Mouse (Mus musculus) liver (tissue): ENCODE results near the gene Neurog2.

Experiments
- DNase-seq: peaks from one replicate; pipeline ENCODE4 v3.0.0-alpha.2; 2020; ENCODE audit warnings: mixed read lengths

Neurog2 gene

GRCm38 (mm10) chr3:127633080-127634032 lies at the start of gene Neurog2:
Gene Neurog2, plus strand, starts transcription at chr3:127633135.
- no peak for DNase-seq

GRCm38 (mm10) chr3:127597136-127597535 lies 35.8 kb upstream of the Neurog2 start:
- DNase-seq, result no peak

- no peak for DNase-seq
Observed at GRCm38 (mm10) chr3:127608109-127608508, 24.8 kb upstream of the Neurog2 start.

DNA sequence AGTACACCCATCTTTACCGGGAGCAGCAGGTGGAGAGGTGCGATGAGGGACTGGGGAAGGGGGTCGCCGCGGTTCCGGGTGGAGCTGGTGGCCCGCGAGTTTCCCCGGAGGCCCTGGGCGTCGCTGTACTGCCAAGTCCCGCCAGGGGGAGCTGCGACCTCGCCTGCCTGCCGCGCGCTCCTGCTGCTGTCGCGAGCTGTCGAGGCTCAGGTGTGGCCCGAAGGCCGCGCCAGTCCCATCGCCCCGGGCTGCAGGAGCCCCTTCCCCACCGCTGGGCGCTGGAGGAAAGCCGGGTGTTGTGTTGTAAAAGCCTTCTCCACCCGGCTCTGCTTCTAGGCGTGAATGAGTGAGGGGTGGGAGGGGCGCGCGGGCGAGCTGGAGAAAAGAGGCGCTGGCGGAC lies 7.6 kb upstream of the Neurog2 start:
- peak; percentile 70 for DNase-seq

- DNase-seq, result peak; percentile 48
Observed at GRCm38 (mm10) chr3:127625701-127626399, 7.1 kb upstream of the Neurog2 start.

GRCm38 (mm10) chr3:127626524-127626923 lies 6.4 kb upstream of the Neurog2 start:
- no peak for DNase-seq

- no peak for DNase-seq
Observed at GRCm38 (mm10) chr3:127627151-127627955, 5.6 kb upstream of the Neurog2 start.

GRCm38 (mm10) chr3:127627956-127628310 lies 5.0 kb upstream of the Neurog2 start:
- no peak for DNase-seq

DNA sequence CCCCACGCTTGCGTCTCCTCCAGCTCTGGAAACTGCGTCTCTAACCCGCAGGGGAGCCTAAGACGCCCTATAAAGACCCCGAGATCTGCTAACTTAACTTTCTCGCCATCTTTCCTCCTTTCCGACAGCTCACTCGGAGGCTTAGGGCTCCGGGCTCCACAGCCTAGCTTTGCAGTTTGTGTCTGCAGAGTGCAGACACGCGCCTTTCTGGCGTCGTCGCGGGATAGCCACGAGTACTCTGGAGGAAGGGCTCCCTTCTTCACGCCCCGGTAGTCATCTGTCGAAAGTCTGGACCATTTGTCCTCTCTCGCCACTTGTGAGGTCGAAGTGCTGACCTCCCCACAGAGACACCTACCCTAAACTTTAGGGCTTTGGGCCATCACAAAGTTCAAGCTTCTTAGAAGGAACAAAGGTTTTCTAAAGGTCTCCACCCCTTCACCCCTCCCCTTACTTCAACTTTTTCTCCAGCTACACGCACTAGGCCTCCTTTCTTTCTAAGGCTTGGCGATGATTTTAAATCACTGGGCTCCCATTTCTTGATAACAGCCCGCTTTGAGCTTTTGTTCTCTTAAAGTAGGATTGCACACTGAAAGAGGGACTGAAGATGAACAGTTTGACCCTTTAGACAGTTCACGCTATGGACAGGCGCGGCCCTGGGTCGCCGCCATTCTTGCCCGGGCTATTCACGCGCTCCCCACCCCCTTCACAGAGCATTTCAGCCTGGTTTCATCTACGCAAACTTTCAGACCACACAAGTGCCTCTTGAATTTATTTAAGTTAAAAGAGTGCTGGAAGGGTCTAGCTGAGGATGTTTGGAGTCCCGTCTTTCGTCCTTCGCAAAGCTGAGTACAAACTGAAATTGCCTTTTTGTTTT lies 4.4 kb upstream of the Neurog2 start:
- DNase-seq, result no peak

DNA sequence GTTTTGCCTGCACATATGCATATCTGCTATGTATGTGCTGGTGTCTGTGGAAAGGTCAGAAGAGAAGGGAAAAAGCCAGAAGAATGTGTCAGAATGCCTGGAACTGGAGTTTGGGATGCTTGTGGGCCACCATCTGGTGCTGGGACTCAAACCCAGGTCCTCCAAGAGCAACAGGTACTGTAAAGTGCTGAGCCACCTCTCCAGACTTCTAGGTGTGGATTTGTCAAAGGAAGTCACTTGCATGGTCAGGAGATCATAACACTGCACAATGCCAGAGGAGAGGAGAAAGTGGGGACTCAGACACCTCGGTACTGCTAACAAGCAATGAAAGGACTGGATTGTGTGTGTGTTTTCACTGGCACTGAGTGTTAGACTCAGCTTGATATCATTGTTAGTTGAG lies 2.7 kb upstream of the Neurog2 start:
- DNase-seq, result no peak

DNA sequence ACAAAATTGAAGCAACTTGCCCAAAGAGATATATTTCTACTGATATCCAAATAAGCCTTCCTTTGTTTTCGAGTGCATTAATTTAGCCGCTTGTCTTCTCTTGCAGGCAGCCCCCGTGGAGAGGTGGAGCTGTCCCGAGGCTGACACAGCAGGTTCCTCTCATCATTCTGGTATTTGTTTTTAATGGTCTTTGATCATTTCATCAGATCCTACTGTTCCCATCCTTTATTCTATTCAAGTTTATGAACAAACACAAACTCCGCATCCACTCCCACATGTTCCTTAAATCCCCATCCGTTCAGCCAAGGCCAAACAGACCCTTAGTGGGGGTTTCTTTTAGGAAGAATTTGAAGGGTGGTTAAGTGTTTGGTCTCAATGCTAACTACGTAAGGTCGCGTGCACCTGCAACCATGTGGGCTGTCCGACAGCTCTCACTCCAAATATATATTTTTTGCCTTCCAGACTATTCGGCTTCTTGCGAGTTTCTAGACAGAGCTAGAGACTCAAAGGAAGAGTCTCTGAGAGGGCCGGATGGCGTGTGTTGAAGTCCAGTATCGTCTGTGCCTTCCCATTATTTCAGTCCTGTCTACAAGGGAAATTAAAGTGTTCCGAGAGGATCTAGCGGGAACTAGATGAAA lies 2.1 kb upstream of the Neurog2 start:
- no peak for DNase-seq

DNA sequence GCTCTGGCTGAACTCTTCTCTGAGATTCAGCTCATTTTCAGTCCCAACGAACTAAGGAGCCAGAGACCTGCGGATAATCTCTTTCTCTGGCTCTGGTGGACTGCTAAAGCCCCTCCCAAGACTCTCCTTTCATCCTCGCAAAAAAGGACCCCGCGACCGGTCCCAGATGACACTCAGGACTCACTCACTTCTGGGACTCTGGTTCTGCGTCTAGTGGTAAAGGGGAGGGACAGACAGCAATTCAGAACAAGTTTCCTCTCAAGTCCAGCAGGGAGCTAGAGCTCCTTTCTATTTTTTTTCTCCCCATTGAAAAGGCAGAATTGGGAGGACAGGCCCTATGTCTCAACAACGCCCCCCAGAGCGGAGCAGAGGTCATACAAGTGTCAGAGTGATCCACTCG lies 1.4 kb upstream of the Neurog2 start:
- no peak for DNase-seq

DNA sequence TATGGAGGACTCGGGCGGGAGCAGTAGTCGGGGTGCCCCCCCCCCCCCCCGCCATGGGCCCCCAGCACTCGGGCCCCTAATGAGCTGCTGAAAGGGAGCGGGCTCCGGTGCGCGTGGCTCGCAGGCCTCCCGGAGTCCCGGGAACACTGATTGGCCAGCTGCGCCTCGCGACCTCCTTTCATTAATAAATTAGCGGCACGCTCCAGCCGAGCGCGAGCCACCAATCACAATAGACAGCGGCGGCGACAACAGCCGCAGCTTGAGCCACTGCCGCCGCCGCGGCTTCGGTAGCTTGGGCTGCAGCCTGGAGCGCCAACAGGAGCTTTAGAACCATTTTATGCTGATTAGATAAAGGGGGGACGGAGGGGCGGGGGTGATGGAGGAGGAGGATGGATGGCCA lies 404 bp upstream of the Neurog2 start:
- peak; percentile 11 for DNase-seq

DNA sequence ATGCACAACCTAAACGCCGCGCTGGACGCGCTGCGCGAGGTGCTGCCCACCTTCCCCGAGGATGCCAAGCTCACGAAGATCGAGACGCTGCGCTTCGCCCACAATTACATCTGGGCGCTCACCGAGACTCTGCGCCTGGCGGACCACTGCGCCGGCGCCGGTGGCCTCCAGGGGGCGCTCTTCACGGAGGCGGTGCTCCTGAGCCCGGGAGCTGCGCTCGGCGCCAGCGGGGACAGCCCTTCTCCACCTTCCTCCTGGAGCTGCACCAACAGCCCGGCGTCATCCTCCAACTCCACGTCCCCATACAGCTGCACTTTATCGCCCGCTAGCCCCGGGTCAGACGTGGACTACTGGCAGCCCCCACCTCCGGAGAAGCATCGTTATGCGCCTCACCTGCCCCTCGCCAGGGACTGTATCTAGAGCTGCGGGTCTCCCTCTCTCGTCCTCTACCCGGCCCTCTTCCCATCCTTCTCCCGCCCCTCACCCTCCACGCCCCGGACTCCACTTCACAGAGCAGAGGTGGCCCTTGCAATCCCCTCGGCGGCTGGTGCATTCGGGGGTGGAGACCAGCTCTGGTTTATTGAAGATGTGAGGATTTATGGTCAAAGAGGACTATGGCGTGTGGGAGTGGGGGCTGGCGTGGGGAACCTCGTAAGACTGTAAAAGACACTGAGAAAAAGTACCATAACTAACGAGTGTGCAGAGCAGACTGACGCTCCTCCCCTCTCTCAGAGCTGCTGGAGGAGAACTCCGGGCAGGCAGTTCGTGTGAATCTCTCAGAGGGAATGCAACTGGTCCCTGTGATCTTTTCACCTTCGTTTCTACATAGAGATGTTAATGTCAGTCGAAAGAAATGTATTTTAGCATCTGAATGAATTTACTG lies 1.4 kb downstream of the Neurog2 start:
- peak; percentile 69 for DNase-seq

DNA sequence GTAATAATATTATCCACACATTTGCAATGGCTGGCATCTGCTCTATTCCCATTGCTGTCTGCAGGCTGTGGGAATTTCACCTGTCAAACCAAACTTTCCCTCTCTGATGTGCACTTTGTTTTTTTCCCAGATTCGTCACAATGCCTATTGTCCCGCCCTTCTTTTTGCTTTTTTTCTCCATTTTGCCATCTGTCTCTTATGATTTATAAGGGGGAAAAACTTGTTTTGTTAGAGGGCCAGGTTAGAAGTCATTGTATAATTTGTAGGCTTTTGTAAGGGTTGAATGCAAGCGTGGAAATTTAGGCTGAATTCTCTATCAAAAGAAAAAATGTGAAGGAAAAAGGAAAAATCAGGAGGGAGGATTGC lies 2.0 kb downstream of the Neurog2 start:
- DNase-seq, result no peak

DNA sequence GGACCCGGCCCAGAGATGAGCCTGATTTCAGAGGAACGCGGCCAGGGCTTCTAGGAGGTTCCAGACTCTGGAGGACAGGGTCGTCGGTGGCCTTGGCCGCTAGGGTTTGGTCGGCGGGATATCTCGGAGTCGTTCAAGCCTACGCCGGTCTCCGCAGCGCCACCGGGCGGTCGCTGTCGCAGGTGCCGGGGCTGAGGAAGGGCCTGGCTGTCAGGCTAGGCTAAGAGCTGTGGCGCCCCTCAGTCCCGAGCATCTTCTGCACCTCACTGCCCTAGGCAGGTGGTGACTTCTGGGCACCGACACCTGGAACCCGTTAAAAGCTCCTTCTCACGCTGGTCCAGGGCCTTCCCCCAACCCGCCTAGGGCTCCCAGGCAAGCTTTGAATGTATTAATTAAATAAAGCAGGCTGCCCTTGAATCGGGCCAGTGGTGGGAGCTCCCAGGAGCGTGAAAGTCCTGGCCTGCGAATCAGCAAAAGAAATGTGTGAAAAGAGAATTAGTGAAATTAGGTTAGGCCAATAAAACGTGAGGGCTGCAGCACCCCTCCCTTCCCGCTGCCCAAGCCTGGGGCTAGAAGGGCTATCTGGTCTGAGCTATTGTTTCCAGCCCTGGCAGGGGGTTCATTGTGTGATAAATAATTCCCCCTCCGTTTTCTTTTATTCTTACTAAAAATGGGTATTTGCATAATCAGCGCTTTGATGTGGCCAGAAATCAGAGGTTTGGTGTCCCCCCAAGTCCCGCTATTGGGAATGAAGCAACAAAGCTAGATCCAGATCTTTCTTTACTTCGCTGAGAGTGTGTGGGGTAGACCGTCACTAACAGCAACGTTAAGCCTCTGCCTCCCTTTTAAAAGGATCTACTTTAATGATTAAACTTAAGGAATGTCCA lies 7.2 kb downstream of the Neurog2 start:
- peak; percentile 42 for DNase-seq

GRCm38 (mm10) chr3:127640762-127641700 lies 8.1 kb downstream of the Neurog2 start:
- DNase-seq, result no peak

DNA sequence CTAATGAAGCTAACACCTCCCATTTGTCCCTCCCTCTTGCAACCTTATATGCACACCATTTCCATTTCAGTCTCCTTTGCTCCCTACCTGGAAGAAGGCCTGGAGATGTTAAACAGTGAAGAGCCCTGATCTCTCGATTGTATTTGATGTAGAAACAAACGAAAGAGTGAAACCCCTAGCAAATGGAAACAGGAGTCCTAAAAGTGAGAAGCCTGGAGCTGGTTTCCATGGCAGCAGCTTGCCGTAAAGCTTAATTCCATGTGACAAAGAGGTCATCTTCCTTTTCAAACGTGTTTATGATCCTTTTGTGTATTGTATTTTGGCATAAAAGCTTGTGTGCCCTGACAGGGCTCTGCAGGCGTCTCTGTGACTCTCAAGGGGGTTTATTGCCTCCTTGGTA lies 9.3 kb downstream of the Neurog2 start:
- DNase-seq, result no peak
